Mouse (Mus musculus): ENCODE data around the gene Msl1.
"Not testable (repeated sequence)": the region's sequence is repeated elsewhere in the genome, so short reads cannot be mapped to it uniquely, and the experiment has no call there.

The Msl1 gene

DNA sequence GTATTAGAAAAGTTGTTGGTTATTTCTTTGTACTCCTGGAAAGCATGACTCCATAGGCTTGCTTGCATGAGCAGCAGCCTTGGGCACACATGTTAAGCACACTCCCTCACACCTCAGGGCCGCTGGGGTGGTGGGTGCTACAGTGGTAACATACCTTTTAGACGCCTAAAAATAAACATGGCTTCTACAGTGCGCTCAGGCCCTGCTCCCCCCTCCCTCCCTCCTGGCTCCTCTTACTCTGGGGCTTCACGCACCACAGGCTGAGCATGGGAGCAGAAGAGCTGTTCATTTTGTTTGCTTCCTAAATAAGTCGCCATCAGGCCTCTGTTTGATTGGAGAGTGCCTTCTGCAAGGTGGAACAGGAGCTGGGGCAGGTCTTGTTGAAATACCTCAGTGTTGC, 2.0 kb downstream of the Msl1 start:
- no peak for DNase-seq

GRCm38 (mm10) chr11:98797909-98798308, 2.6 kb downstream of the Msl1 start:
- no peak for DNase-seq

DNA sequence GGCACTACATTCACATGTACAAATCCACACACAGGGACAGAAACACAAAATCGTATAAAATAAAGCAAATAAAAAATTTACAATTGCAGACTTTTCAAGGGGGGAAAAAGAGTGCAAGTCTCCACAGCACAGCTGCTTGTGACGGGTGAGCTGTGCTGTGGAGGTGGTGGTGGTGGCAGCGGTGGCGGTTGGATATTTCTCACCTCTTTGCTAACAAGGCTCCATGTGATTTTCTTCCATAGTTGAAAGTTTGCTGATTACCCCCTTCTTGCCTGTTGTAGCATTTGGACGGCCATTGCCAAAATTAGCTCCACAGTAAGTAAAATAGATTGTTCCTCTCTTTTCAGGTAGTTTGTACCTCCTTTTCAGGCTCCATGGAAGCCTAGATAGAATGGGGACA, 9.3 kb downstream of the Msl1 start, which contains the start of gene Casc3:
TSS of gene Casc3 (plus strand) at position 301 of the 400 bp plus-strand sequence.
- DNase-seq: no peak

GRCm38 (mm10) chr11:98808417-98808816, 13.1 kb downstream of the Msl1 start:
- DNase-seq: no peak

DNA sequence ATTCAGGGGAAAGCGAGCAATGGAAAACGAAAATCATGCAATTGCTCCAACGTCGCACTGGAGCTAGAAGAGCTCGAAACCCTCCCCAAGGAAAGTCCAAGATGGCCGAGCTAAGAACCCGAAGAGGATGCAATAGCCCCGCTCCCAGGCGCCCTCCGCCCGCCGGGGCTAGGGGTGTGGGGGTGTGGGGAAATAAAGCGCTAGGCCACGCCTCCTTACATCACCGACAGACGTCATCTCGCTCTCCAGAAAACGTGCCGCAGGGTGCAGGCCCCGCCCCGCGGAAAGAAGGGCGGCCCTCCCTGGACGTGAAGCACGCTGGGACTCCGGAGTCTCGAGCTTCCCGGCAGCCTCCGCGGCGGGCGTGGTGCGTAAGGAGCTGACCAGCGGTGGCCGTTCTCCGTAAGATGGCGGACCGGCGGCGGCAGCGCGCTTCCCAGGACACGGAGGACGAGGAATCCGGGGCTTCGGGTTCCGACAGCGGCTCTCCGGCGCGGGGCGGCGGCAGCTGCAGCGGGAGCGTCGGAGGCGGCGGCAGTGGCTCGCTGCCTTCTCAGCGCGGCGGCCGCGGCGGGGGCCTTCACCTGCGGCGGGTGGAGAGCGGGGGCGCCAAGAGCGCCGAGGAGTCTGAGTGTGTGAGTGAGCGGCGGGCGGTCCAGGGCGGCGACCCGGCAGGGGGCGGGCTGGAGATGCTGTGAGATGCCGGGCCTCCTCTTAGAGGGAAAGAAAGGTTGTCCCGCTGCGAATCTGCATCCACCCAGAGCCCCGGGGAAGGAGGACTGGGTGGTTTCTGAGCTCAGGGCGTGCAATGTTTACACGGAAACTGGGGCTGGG, 14.4 kb downstream of the Msl1 start:
- DNase-seq: peak; percentile 98

GRCm38 (mm10) chr11:98810686-98811085, 15.4 kb downstream of the Msl1 start:
- no peak for DNase-seq

DNA sequence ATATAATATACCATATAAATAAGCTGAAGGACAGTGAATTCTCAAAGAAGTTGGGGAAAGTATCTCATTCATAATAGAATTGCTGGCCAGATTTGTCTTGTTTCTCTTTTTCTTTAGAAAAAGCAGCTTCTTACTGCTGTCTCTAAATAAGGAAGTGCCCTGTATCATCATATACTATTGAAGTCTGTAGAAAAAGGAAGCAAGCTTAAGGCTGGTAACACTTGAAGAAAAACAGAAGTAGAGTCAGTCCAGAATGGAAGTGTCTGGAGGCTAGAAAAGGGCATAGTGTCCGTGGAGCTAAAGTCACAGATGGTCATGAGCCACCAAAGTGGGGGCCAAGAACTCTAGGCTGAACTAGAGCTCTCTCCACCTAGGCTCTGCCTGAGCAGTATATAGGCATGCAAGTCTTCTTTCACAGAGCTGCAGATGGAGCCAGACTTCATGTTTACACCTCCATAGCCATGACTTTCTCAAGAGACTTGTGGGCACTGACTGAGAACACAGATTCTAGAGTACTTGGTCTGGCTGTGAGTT, 21.5 kb downstream of the Msl1 start:
- no peak for DNase-seq

DNA sequence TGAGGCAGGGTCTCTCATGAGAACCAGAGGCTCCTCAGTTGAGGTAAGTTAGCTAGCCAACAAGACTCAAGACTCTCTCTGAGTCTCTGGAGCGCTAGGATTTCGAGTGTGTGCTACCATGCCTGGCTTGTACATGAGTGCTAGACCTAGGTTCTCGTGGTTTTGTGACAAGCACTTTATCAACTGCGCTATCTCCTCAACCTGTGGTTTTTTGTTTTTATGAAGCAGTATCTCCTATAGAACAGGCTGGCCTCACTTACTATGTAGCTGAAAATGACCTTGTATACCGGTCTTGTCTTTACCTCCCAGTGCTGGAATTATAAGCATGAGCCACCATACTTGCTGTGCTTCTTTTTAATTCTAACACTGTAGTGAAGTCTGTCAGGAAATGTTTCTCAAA, 25.7 kb downstream of the Msl1 start:
- no peak for DNase-seq

DNA sequence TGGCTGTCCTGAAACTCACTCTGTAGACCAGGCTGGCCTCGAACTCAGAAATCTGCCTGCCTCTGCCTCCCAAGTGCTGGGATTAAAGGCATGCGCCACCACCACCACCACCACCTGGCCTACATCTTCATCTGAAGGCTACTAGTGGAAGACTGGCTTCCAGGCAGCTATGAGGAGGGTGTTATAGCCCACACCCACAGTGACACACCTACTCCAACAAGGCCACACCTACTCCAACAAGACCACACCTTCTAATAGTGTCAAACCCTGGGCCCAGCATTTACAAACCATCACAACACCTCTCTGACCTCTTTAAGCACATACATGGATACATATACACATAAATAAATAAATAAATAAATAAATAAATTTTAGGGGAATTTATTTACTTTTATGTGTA, 30.8 kb downstream of the Msl1 start:
- not testable (repeated sequence) for DNase-seq

DNA sequence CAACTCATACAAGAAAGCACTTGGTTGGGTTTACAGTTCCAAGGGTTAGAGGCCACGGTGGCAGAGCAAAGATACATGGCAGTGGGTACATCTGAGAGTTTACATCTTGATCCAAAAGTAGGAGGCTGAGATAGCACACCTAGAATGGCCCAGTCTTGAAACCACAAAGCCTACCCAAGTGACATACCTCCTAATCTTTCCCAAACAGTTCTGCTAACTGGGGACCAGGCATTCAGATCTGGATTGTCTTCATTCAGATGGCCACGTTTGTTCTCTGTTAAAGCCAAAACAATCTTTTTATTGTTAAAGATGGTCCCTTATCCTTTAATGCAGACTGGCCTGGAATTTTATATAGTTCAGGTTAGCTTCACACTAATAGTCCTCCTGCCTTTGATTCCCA, 32.6 kb downstream of the Msl1 start:
- DNase-seq: no peak

GRCm38 (mm10) chr11:98829091-98829775, 33.9 kb downstream of the Msl1 start:
- DNase-seq: peak in 1 of 2 experiments; percentile 28

- no peak for DNase-seq
Measured at GRCm38 (mm10) chr11:98829875-98830274, 34.6 kb downstream of the Msl1 start.

DNA sequence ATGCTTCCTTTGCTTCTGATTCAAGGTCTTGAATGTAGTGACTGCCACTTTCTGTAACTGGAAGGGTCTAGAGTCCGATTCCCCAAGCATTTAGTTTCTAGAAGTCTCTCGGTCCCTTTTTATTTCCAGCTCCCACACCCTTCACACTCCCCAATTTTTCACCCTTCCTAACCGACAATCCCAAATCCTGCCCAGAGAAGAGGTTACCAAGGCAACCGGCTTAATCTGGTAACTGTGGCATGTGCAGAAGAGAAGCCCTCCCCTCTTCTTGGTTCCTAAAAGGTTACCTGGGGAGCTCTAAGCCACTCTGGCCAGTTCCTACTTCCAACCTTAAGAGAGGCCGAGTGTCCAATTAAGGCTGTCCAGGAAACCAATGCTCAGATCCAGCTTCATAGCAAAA, 40.0 kb downstream of the Msl1 start:
- no peak for DNase-seq

GRCm38 (mm10) chr11:98835725-98836124, 40.4 kb downstream of the Msl1 start:
- no peak for DNase-seq

DNA sequence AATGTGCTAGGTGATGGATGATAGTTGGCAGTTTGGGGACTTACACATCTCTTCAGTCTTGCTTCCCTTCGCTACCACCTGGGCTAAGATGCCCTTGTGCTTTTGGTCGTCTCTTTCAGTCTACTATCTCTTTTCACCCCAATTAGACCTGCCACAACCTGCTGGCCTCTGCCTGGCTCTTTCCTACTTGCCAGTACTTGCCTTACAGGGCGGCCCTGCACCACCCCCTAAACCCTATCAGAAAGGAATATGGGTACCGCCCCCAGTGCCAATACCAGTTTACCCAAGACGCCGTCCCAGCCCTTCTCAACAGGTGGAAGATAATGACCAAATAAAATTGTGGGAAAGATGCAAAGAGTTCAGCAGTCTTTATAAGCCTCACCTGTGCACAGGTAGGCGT, 40.8 kb downstream of the Msl1 start:
- no peak for DNase-seq

GRCm38 (mm10) chr11:98836651-98837141, 41.4 kb downstream of the Msl1 start, which contains the start of gene Rapgefl1:
Rapgefl1 (plus strand) TSS chr11:98836785.
- peak; percentile 61 to 80 for DNase-seq

GRCm38 (mm10) chr11:98837231-98837704, 42.0 kb downstream of the Msl1 start:
- peak in 1 of 2 experiments; percentile 19 for DNase-seq

GRCm38 (mm10) chr11:98837917-98838316, 42.6 kb downstream of the Msl1 start:
- DNase-seq: no peak

DNA sequence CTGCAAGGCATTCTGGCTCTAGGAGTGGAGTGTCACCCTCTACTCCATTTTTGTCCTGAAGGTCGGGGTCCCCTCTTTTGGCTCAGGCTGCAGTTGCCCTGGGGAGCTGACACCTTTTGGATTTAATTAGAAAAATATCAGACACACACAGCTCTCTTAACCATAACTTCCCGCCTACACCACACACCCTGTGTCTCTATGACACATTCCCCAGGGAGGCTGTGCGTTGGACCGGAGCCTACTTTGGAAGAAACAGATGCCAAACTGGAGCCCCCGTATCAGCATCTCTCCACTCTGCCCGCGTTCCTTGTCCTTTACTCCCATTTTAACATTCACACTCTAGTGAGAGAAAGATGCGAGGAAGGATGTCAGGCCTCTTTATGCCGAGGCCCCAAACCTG, 43.2 kb downstream of the Msl1 start:
- no peak for DNase-seq

- no peak for DNase-seq
Measured at GRCm38 (mm10) chr11:98839402-98839801, 44.1 kb downstream of the Msl1 start.

GRCm38 (mm10) chr11:98839897-98840296, 44.6 kb downstream of the Msl1 start:
- no peak for DNase-seq

- DNase-seq: no peak
Measured at GRCm38 (mm10) chr11:98846016-98846415, 50.7 kb downstream of the Msl1 start.

DNA sequence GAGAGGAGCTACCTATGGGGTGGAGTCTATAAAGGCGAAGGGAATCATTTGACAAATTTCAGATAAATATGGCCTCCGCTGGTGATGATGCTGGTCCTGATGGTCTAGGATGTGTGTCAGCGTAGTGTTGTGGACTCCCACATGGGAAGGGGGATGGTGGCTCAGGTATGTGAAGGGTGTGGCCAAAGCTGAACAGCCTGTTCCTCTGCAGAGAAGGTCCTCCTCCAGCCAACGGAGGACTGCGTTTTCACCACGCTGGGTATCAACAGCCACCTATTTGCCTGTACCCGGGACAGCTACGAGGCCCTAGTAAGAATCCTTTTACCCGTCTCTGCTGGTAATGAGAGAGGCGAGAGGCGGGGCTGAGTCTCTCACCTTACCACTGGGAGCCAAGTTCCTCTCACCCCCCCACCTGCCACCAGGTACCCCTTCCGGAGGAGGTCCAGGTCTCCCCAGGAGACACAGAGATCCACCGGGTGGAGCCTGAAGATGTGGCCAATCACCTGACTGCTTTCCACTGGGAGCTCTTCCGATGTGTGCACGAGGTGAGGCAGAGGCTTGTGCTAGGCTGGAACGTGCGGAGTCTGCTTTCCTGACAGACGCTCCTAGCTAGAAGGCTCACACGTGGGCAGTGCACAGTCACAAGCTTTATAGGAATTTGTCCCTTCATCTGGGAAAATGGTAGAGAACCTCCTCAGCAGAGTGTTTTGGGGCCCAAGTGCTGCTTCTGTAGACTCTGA, 51.7 kb downstream of the Msl1 start:
- no peak for DNase-seq
